Mouse (Mus musculus): ENCODE data around the gene Fen1.

Gene Fen1

DNA sequence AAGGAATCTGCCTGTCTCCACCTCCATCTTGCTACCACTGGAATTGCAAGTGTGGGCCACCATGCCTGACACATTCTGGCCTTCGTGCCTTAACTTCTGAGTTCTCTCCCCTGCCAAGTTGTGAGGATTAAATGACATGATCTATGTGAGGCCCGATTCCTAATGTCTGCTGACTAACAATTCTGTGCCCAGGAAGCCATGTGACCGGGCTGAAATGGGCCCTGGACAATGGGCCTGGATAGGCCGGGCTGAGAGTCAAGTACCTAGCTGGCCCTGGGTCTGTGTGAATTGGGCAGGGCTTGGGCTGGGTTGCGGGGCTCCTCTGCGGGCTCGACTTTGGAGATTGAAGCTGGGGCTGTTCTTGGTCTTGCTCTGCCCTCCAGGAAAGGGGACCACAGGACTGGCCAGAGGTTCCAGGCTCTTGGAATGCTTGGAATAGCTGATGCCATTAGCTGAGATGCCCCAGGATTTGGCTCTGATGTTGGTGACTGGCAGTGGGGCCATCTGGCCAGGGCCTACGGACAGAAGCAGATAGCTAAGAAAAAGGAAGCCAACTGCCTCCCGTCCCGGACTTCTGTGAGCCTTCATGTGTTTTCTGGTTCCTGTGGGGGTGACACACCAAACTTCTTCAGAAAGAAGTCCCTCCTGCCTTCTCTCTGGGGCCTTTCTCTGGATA, 10.0 kb upstream of the Fen1 start:
- DNase-seq, result no peak

DNA sequence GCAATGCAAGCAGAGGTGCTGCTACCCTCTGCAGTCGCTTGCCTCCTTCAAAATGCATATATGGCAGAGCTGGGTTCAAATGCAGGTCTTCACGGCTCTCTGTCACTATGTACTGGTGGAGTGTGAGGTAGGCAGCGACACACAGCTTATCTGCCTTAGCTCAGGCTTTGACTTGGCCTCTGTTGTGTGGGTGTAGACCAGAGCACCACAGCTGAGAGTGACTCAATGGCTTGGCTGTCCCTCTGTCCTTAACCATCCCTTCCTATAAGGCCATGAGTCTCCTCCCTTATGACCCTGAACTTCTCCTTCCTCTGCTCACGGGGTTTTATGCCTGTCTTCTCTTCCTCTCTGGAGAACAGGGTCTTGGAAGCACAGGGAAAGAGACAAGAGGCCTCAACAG, 6.9 kb upstream of the Fen1 start:
- no peak for DNase-seq

DNA sequence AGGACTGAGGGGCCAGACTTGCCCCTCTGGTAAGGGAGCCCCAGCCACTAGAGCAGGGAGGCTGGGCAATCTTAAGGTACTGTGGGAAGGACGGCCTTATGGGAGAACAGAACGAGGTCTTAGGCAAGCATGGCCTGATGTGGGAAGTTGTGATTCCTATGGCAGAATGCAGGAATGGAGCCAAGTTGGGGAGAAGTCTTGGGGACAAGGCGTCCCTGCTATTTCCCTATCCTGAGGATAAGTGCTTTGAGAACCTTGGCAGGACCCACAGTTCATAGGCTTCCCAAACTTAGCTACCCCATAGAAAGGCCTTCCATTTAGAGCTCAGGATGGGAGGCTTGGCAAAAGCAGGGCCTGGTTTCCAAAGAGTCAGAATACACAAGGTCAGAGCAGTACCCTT, 4.9 kb upstream of the Fen1 start:
- DNase-seq, result no peak

DNA sequence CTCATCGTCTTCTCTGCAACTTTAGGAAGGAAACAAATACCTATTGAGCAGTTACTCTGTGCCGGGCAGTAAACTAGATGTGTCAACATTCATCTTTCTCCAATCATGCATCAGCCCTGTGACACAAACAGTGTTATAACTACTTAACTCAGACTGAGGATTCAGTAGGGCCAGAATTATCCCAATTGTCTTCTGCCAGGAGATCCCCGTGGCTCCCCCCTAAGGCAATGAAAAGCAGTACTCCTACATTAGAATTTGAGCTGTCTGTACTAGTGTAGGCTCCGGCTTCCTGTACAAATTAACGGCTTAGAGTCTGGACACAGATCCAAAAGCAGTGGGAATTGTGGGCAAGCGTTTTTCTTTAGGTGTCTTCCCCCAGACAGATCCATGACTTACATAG, 1.1 kb upstream of the Fen1 start:
- no peak for DNase-seq

DNA sequence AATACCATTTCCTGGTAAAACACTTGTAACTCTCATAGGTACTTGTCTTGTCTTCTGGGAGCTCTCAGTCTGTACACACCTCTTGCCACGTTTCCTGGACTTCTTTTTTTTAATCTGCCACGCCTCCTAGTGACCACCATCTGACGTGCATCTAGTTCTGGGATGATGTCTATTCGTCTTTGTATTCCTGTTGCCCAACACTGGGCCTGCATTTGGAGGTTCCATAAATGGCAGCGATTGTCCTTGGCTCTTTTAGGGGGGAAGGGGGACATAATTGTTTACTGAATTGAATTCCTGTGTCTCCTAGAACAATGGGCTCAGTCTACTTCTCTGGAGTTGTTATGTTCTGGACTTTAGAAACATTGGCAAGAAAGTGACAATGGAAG, 640 bp upstream of the Fen1 start:
- DNase-seq, result peak; percentile 15 to 40

DNA sequence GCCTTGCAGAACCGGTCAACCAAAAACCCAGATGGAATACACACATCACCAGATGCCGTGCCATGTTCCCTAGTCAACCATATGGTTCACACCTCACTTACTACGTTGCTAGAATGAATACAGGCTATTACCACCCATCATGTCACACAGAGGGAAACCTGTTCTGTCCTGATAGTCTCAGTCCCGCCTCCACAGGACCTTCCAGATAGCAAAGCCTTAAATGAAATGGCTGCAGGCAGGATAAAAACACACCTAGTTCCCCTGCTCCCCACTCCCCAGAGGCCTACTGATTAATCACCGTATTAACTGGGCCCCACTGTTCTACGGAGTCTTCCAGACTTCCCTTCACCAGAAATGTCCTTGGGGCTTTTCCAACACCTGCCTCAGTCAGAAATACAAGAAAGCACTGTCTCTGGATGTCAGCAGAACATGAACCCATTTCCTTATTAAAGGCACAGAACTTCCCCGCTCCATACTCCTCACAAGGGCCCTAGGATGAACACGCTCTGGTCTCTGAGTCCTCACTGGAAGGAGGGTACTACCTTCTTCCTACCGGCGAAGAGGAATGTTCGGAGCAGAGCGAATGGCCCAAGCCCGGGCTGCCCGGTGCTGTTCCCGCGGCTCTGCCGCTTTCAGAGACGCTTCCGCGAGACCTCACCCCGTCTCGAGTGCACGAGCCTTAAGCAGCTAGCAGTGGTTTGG, 672 bp downstream of the Fen1 start:
- DNase-seq, result no peak

DNA sequence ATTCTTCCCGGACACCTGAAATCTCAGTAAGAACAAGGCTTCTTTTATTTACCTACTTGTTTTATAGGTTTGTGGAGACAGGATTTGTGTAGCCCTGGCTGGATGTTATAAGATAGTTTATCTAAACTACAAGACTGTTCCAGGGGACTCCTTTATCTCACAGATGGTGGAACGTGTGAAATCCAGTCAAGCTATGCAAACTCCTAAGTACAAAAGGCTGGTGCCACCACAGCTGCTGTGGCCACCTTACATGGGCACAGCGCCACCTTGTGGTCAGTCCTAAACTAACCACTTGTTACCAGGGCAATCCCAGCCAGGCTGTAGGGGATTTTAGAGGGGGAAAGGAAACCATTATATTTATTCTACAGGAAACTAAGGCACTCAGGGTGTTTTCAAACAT, 5.2 kb downstream of the Fen1 start:
- peak; percentile 80 to 82 for DNase-seq

DNA sequence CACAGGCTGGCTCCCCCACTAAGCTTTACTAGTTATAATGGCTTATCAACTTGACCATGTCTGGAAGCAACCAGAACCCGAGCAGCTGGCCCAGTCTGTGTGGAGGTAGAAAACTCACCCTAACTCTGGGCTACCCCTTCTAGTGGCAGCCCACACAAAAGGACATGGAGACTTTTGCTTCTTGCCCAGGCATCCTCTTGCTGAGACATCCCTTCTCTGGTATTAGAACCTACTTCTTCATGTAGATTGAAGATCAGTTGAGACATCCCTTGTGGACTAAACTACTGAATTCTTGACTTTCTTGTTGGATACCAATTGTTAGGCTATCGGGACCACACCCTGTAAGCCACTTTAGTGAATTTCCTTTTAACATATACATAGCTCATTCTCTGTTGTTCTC, 5.7 kb downstream of the Fen1 start:
- DNase-seq, result no peak

DNA sequence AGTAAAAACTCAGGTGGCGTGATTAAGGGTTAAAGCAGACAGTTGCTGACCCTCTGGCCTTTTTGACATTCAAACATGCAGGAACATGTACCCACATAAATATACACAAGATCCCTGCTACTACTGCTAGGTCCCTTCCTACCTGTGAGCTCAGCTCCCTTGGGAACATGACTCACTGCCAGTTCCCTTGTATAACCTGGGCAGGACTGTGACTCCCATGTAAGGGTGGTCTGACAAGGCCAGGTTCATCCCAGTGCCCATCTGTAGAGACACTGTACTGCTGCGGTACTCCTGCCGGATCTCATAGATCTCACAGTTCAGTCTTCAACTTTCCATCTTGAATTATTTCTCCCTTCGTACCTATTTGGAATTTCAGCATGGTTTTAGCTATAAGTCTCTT, 6.8 kb downstream of the Fen1 start:
- no peak for DNase-seq

DNA sequence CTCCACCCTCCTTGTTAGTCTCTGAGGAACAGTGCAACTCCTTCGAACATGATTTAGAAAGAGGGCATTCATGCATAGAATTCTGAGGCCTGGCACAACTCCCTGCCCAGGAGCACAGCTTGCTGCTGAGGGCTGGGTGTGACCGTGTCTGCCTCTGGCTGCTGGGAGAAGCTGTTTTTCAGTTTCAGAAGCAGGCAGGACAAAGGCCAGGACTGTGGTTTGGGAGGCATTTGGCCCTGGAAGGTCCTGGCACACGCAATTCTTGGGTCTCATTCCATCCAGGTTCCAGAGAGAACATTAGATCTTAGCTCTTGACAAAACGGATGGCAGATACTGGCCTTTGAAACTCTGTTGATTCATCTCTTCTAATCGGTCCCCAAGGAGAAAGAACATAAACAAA, 8.7 kb downstream of the Fen1 start:
- no peak for DNase-seq

DNA sequence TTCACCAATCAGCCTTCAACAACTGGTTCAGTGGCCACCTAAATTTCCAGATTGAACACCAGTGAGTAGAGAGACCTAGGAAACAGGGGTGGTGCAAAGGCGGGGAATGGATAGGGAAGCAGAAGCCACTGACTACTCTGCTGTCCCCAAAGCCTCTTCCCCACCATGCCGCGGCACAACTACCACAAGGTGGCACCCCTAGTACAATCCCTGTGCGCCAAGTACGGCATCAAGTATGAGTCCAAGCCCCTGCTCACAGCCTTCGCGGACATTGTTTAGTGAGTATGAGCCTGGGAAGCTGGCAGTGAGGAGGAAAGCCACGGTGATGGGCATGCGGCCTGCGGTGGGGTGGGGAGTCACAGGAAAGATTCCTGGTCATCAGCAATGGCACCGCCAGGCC, 9.6 kb downstream of the Fen1 start:
- no peak for DNase-seq

DNA sequence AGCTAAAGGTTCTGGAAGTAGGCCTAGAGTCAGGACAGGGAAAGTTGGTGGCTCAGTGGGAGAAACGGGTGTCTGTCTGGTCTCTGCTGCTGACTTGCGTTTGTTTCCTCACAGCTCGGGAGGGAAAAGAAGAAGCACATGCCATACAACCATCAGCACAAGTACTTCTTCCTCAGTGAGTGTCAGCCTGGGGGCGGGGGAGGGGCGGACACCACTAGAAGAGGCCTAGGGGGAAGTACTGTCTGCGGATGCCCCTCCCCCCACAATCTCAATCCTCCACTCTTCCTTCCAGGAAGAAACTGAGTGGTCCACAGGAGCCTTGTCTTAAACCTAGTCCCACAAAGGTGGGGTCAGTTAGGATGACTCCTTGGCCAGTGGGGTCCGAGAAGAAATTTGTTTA, 12.6 kb downstream of the Fen1 start:
- no peak for DNase-seq

DNA sequence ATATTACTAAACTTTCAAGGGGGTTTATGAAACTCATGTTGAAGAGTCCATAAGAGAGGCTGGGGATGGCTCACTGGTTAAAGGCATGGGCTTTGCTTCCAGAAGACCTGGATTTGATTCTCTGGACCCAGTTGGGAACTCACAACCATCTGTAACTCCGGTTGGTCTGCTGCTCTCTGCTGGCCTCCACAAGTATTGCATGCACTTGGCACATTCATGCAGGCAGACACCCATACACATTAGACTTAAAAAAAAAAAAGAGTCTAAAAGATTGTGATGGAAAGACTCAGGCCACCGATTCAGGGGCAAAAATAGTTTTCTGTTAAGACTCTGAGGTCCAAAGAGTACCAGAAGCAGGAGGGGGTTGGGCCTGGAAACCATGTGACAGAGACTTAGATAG, 13.2 kb downstream of the Fen1 start:
- DNase-seq, result peak; percentile 61 to 63

DNA sequence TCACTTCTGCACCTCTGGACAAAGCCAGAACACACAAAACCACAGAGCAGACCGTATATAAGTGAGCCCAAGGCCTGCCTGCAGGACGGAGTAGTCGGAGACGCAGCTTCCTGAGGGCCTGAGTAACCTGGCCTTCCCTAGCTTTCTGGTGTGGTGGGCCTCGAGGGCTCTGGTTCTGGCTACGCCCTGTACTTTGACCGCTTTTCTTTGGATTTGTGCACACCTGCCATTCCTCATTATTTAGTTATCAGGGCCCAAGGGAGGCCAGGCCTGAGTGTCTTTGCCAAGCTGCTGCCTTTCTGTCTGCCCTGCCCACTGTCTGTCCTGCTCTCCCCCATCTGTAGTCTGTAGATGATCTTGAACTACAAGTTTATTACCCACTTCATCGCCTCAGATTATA, 14.0 kb downstream of the Fen1 start:
- DNase-seq, result no peak

DNA sequence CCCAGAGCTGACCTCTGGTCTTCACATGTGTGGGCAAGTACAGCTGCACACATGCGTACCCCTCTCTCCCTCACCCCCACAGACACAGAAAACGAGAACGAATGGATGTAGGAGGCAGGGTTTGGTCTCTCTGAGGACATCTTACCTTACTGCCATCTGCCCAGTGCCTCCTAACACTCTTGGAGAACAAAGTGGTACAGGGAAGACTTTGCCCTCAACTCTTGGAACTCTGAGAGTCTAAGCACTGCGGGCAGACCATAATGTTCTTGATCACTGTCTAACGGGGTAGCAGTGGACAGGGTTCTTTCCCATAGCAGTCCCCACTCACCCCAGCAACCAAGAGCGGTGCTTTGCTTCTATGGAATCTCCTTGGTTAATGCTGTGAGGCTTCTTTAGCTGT, 14.9 kb downstream of the Fen1 start:
- DNase-seq, result no peak

DNA sequence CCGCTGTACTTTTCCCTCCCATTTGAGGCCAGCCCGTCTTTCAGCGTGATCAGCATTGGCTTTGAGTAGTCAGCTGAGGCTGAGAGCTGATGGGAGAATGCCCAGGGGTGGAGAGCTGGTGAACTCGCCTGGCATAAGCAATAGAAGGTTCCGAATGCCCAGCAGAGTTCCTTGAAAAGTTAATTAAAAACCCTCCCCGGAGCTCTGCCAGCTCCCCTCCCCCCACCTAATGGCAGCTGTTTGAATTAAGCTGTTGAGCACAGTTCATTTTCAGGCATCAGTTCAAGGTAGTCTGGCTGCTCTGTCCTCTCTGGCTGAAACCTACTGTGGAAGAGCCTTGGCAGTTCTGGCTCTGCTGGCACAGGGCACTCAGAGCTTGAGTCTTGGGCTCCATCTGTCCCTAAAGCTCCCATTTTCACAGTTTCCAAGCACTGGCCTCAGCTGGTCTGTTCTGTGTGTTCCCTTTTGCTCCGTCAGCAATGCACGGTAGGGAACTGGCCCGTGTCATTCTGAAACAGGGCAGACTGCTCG, 15.6 kb downstream of the Fen1 start:
- peak; percentile 65 to 68 for DNase-seq

DNA sequence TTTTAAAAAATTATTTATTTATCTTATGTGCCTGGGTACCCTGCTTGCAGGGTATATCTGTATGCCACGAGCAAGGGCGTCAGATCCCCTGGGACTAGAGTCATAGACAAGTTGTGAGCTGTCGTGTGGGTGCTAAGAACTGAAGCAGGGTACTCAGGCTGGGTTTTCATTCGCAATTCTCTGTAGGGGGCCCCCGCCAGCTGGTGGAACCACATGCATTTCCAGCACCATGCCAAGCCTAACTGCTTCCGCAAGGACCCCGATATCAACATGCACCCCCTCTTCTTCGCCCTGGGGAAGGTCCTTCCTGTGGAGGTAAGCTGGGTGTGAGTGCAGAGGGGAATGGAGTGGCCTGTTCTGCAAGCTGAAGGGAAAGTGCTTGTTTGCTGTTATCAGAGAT, 17.4 kb downstream of the Fen1 start:
- DNase-seq, result no peak

DNA sequence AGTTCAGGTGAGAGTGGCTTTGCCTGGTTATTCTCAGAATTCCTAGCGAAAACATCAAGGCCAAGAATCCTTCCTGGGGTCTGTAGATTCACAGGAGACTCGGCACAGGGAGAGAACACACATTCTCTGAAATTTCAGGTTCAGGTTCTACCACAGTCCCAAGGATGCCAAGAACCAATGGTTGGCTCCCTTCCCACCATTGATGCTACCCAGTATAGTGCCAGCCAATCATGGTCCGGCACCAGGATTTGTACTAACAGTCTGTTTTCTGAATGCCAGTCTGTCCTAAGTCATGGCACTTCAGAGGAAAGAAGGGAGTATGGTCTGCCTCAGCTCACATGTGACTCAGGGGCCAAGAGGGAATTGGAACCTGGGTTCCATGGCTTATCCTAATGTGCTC, 18.1 kb downstream of the Fen1 start:
- no peak for DNase-seq

DNA sequence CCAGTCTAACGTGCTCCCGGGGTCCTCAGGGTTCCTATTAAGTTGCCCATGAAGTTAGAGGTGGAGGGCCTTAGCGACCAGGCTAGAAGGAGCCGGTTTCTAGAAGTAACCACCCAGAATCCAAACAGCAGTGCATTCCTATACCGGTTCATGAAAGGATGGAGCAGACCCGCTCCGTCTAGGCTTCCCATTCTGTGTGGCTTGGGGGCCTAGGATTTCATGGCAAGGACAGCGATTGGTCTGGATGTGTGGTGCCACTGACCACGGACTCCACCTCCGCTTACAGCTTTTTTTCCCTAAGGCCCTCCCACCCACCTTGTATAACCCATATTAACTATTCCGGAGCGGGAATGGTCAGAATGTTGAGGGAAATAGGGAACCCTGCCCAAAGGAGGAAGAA, 19.9 kb downstream of the Fen1 start:
- DNase-seq, result no peak

DNA sequence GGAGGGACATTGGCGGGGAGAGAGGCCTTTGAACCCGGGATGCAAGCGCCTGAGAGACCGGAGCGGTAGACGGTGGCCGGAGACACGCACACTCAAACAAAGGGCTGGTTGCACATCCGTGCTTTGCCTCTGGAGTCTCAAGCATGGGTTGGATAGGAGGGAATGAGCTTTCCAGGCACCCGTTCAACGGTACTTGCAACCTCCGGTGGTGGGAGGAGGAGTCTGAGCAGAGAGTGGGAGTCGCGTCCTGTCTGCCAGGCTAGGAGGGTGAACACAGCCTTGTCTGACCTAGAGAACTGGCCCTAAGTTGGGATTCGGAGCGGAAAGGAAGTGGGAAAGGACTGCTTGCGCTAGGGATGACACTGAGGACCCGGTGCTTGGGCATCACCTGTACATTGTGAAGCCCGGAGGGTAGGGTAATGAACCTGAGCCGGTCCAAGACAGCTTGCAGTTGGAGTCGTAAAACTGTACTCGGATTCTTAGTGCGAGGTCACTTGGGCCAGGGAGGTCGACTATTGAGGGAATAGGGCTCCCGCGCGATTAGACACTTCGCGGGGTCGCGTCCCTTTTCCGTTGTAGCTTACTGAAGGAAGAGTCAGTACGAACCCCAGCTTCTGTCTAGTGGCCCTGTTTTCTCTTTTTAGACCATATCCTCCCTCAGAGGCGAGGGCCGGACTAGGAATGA, 20.5 kb downstream of the Fen1 start:
- peak; percentile 62 to 65 for DNase-seq

DNA sequence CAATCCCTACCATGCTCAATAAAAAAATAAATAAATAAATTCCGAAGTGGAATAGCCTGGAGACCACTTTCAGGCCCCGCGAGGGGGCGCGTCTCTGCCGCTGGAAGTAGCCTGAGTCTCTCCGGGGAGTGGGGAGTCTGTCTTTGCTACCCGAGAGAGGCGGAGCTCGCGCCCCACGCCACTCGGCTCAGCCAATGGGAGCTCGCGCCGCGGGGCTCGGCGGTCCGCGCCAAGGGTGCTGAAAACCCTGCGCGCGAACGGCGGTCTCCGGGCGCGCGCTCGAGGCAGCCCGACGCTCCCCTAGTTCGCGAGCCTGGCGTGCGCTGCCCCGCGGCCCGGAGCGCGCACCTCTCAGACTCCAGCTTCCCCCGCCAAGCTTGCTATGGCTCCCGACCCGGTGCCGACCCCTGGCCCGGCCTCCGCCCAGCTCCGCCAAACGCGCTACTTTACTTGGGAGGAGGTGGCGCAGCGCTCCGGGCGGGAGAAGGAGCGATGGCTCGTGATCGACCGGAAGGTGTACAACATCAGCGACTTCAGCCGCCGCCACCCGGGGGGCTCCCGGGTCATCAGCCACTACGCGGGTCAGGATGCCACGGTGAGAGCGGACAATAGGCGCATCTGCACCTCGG, 21.2 kb downstream of the Fen1 start, which contains the start of gene Fads1:
Fads1 (plus strand) TSS at position 219 of the 629 bp plus-strand sequence.
- DNase-seq, result peak; percentile 88 to 92

DNA sequence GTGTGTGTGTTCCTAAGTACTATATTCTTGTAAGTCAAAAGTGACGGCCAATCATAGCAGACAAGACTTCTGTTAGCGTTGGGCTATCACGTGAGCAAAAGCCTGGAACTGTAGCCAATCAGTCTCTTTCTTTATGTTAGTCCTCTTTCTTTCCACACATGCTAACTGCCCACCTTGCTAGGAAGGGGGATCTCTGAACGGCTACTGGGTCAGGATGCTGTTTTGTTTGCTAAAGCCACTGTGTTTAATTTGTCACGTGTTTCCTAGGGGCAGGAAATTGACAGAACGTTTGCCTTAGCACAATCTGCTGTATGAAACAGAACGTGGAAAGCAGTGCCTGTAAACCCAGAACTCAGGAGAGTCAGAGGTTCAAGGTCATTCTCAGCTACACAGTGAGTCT, 21.8 kb downstream of the Fen1 start:
- no peak for DNase-seq

DNA sequence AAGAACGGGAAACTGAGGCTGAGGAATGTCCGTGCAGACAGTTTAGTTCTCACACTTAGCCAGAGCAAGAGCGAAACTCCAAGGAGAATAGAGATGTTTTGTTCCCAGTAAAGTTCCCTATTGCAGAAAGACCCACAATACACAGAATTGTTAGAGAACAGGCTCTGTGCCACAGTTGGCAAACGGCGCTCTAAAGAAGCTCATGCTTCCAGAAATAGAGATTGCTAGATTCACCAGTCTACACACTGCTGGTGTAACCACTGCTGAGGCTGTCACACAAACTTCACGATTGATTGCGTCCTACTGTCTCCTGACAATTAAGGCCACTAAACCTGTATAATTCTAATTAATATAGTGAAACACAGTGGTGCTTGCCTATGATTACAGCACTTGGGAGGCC, 22.7 kb downstream of the Fen1 start:
- no peak for DNase-seq

Data from cerebellum, postnatal 36 days (tissue).